Mouse (Mus musculus) right cerebral cortex, postnatal 36 days (tissue): ENCODE results near the gene Irf3.

Experiments used
- DNase-seq, 2 experiments: peaks; one replicate each; pipeline ENCODE4 v3.0.0; 2022; ENCODE audit warnings: low spot score in 2 of 2, mixed read lengths in 1 of 2

The Irf3 gene

GRCm38 (mm10) chr7:45033722-45034359 lies 36.4 kb downstream of the Irf3 start:
- DNase-seq = no peak

GRCm38 (mm10) chr7:45035631-45036030 lies 38.2 kb downstream of the Irf3 start:
- DNase-seq = no peak

GRCm38 (mm10) chr7:45036702-45037101 lies 39.3 kb downstream of the Irf3 start:
- DNase-seq = no peak

GRCm38 (mm10) chr7:45037720-45038361 lies 40.4 kb downstream of the Irf3 start:
- no peak for DNase-seq

- no peak for DNase-seq
Observed at GRCm38 (mm10) chr7:45038411-45038810, 41.0 kb downstream of the Irf3 start.

- no peak for DNase-seq
Observed at GRCm38 (mm10) chr7:45040851-45041250, 43.4 kb downstream of the Irf3 start.

GRCm38 (mm10) chr7:45043307-45043706 lies 45.9 kb downstream of the Irf3 start:
- no peak for DNase-seq

GRCm38 (mm10) chr7:45045741-45046140 lies 48.3 kb downstream of the Irf3 start:
- no peak for DNase-seq

GRCm38 (mm10) chr7:45046853-45047350 lies 49.5 kb downstream of the Irf3 start:
- no peak for DNase-seq

DNA sequence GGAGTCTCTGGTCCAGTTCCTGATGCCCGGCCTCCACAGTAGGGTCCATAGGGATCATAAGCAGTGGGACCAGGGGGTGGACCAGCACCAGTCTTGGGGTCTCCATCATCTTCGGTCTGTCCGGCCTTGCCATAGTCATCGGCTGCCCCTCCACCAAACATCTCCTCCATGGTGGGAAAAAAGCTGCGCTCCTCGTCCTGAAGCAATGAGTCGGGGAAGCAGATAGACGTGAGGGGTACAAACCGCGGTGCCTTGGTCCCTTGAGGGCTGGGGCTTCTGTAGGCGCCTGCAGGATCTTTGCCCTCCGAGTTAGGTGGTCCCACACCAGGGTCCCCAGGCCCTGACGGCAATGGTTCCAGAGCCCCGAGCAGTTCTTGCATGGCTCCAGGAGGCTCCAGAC lies 50.0 kb downstream of the Irf3 start:
- DNase-seq = no peak

- DNase-seq = no peak
Observed at GRCm38 (mm10) chr7:45048001-45048890, 50.8 kb downstream of the Irf3 start.

GRCm38 (mm10) chr7:45048923-45049657 lies 51.6 kb downstream of the Irf3 start:
- no peak for DNase-seq

GRCm38 (mm10) chr7:45050945-45051600 lies 53.6 kb downstream of the Irf3 start:
- peak; percentile 67 to 70 for DNase-seq

- no peak for DNase-seq
Observed at GRCm38 (mm10) chr7:45051601-45051974, 54.1 kb downstream of the Irf3 start.
